Comparison of ENCODE assay signal across 9 mouse cellular contexts in the genomic region with DNA sequence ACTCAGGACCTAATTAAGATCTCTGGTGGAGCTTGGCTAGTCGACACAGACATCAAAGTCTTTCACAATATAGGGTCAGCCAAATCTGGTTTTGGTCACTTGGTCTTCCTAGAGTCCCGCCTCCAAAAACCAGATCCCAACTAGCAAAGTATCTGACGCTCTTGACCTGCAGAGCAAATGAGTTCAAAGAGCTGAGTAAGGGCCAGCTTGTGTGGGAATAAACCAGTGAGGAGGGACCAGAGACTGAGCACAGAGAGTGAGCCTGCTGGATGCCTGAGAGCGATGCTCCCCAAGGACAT. TPM values are rescaled to one million over a fixed set of nuclear protein-coding genes. Genes with fewer than 3 reads are reported as not detected.
A peak's percentile ranks its signal among the peaks of the same experiment; 100 is the strongest.
DNase-seq lines count a peak whose midpoint lies in the region; ATAC-seq lines count a peak whose summit lies in the region.
"Had no signal": no experiment of that assay in that cellular context is flagged by ENCODE, and none has a peak within 500 bp of the region (broad histone marks: within the 10 kb centered on the region; RNA-seq: fewer than 3 reads in every experiment).

No protein-coding gene starts in this region.

- peaks cover 47% of the 10 kb centered on the region for H3K27me3 ChIP-seq in heart, embryonic 15.5 days
- H3K27me3 ChIP-seq in embryonic facial prominence, embryonic 11.5 days (ENCODE audit: control insufficient read depth, insufficient read depth, low read length): peaks cover 6% of the 10 kb centered on the region; the same call in 1 of the 2 replicates
- peaks cover 28% of the 10 kb centered on the region for H3K27me3 ChIP-seq in hindbrain, embryonic 13.5 days
- H3K27me3 ChIP-seq in midbrain, embryonic 12.5 days: peaks cover 46% of the 10 kb centered on the region

- peak overlapping the region; percentile 56 for H3K4me3 ChIP-seq in heart, embryonic 15.5 days
- H3K4me3 ChIP-seq in embryonic facial prominence, embryonic 11.5 days (ENCODE audit: low read depth, low read length): peak overlapping the region; percentile 48; the same call in 1 of the 2 replicates
- peak overlapping the region; percentile 60 for H3K4me3 ChIP-seq in hindbrain, embryonic 13.5 days
- H3K4me3 ChIP-seq in midbrain, embryonic 12.5 days: peak overlapping the region; percentile 58; the same call in 1 of the 2 replicates

- H3K9ac ChIP-seq in heart, embryonic 15.5 days: no peak overlapping the region
- no peak overlapping the region; the same call in 1 of the 2 replicates for H3K9ac ChIP-seq in embryonic facial prominence, embryonic 11.5 days (replicated peaks; ENCODE audit: low read length)
- H3K9ac ChIP-seq in hindbrain, embryonic 13.5 days: peak overlapping the region; percentile 94
- peak overlapping the region; percentile 76; the same call in 1 of the 2 replicates for H3K9ac ChIP-seq in midbrain, embryonic 12.5 days (replicated peaks)

- no peaks in the 10 kb centered on the region for H3K36me3 ChIP-seq in heart, embryonic 15.5 days
- no peaks in the 10 kb centered on the region for H3K36me3 ChIP-seq in embryonic facial prominence, embryonic 11.5 days (replicated peaks; ENCODE audit: control insufficient read depth, insufficient read depth, low read depth, low read length)
- H3K36me3 ChIP-seq in hindbrain, embryonic 13.5 days: no peaks in the 10 kb centered on the region
- H3K36me3 ChIP-seq in midbrain, embryonic 12.5 days: no peaks in the 10 kb centered on the region

- H3K4me2 ChIP-seq in heart, embryonic 15.5 days: peak overlapping the region; percentile 89
- H3K4me2 ChIP-seq in embryonic facial prominence, embryonic 11.5 days (ENCODE audit: low read depth, low read length): no peak overlapping the region; the same call in 1 of the 2 replicates
- peak overlapping the region; percentile 67 for H3K4me2 ChIP-seq in hindbrain, embryonic 13.5 days
- peak overlapping the region; percentile 80 for H3K4me2 ChIP-seq in midbrain, embryonic 12.5 days (replicated peaks)

- 34% methylated on average over 4 of the region's 4 CpGs for WGBS in heart, embryonic 15.5 days
- WGBS in embryonic facial prominence, embryonic 11.5 days: 28% methylated on average over 4 of the region's 4 CpGs
- 33% methylated on average over 4 of the region's 4 CpGs for WGBS in hindbrain, embryonic 13.5 days
- WGBS in midbrain, embryonic 12.5 days: 31% methylated on average over 4 of the region's 4 CpGs

- no peak overlapping the region for H3K27ac ChIP-seq in heart, embryonic 15.5 days
- no peak overlapping the region for H3K27ac ChIP-seq in embryonic facial prominence, embryonic 11.5 days (replicated peaks; ENCODE audit: low read depth, low read length)
- H3K27ac ChIP-seq in hindbrain, embryonic 13.5 days: peak overlapping the region; percentile 6; the same call in 1 of the 2 replicates
- H3K27ac ChIP-seq in midbrain, embryonic 12.5 days (replicated peaks): no peak overlapping the region

- DNase-seq in heart, postnatal 4 days: no peak
- no peak for DNase-seq in embryonic facial prominence, embryonic 11.5 days (ENCODE audit: low spot score)
- DNase-seq in testis, postnatal 14 days (ENCODE audit: low spot score): no peak
- DNase-seq in spleen, adult 18-20 months: no peak
- DNase-seq in embryo, embryonic 11 days: no peak
- DNase-seq: cerebellum, adult 8-10 months had no signal

- peaks cover 17% of the 10 kb centered on the region for H3K4me1 ChIP-seq in heart, embryonic 15.5 days (replicated peaks)
- H3K4me1 ChIP-seq in embryonic facial prominence, embryonic 11.5 days (ENCODE audit: control insufficient read depth, insufficient read depth, low read length): no peaks in the 10 kb centered on the region; the same call in 1 of the 2 replicates
- H3K4me1 ChIP-seq in hindbrain, embryonic 13.5 days (replicated peaks): peaks cover 40% of the 10 kb centered on the region
- peaks cover 19% of the 10 kb centered on the region for H3K4me1 ChIP-seq in midbrain, embryonic 12.5 days

- ATAC-seq in heart, embryonic 15.5 days (replicated peaks; ENCODE audit: insufficient number of reproducible peaks, insufficient read depth, low FRiP score, low read depth): no peak
- peak; percentile 44; the same call in 1 of the 2 replicates for ATAC-seq in embryonic facial prominence, embryonic 11.5 days (replicated peaks; ENCODE audit: insufficient number of reproducible peaks, low FRiP score, low TSS enrichment, low read depth)
- ATAC-seq in hindbrain, embryonic 13.5 days (ENCODE audit: low FRiP score): no peak
- 0 out of 2 replicates have a peak, but pooled peaks have one; percentile 23 for ATAC-seq in midbrain, embryonic 12.5 days (ENCODE audit: low FRiP score, low read depth)

- H3K9me3 ChIP-seq in heart, embryonic 15.5 days (replicated peaks): no peaks in the 10 kb centered on the region
- no peaks in the 10 kb centered on the region for H3K9me3 ChIP-seq in embryonic facial prominence, embryonic 11.5 days (replicated peaks; ENCODE audit: control insufficient read depth, low read length)
- H3K9me3 ChIP-seq in hindbrain, embryonic 13.5 days: no peaks in the 10 kb centered on the region
- no peaks in the 10 kb centered on the region for H3K9me3 ChIP-seq in midbrain, embryonic 12.5 days

RNA-seq across cellular contexts. Expression of gene Smarcd3, which starts 0.6 kb away (rescaled TPM):
- 50.9 and 57.2 TPM in 2 replicates for polyA plus RNA-seq in heart, embryonic 15.5 days (2015; fragmentation: Nextera tagmentation; extraction: Ambion mirVana)
- 10 to 100 TPM; 89.7 to 96.9 TPM for total RNA-seq in heart, postnatal 4 days (2021)
- polyA plus RNA-seq in embryonic facial prominence, embryonic 11.5 days (2014; fragmentation: Nextera tagmentation; extraction: Ambion mirVana): 46.2 and 47.1 TPM in 2 replicates
- polyA plus RNA-seq in hindbrain, embryonic 13.5 days (2015; fragmentation: Nextera tagmentation; extraction: Ambion mirVana): 86.2 and 87.6 TPM in 2 replicates
- polyA plus RNA-seq in midbrain, embryonic 12.5 days (2016; fragmentation: Nextera tagmentation; extraction: Ambion mirVana): 108 and 120 TPM in 2 replicates

RNA-seq across cellular contexts. Expression of gene Chpf2, which starts 38.2 kb away (rescaled TPM):
- 13.1 and 18.5 TPM in 2 replicates for polyA plus RNA-seq in heart, embryonic 15.5 days (2015; fragmentation: Nextera tagmentation; extraction: Ambion mirVana)
- total RNA-seq in heart, postnatal 4 days (2021): 10 to 100 TPM; 19.9 to 21.6 TPM
- 6.4 and 7.1 TPM in 2 replicates for polyA plus RNA-seq in embryonic facial prominence, embryonic 11.5 days (2014; fragmentation: Nextera tagmentation; extraction: Ambion mirVana)
- polyA plus RNA-seq in hindbrain, embryonic 13.5 days (2015; fragmentation: Nextera tagmentation; extraction: Ambion mirVana): 17.4 and 19.9 TPM in 2 replicates
- 18.3 and 22.1 TPM in 2 replicates for polyA plus RNA-seq in midbrain, embryonic 12.5 days (2016; fragmentation: Nextera tagmentation; extraction: Ambion mirVana)

RNA-seq across cellular contexts. Expression of gene Abcf2, which starts 47.5 kb away (rescaled TPM):
- polyA plus RNA-seq in heart, embryonic 15.5 days (2015; fragmentation: Nextera tagmentation; extraction: Ambion mirVana): 55.7 and 71.7 TPM in 2 replicates
- 10 to 100 TPM; 47.4 to 49.3 TPM for total RNA-seq in heart, postnatal 4 days (2021)
- polyA plus RNA-seq in embryonic facial prominence, embryonic 11.5 days (2014; fragmentation: Nextera tagmentation; extraction: Ambion mirVana): 148 and 159 TPM in 2 replicates
- 91.6 and 92.3 TPM in 2 replicates for polyA plus RNA-seq in hindbrain, embryonic 13.5 days (2015; fragmentation: Nextera tagmentation; extraction: Ambion mirVana)
- 126 TPM in 2 replicates for polyA plus RNA-seq in midbrain, embryonic 12.5 days (2016; fragmentation: Nextera tagmentation; extraction: Ambion mirVana)

Comparison
In these comparisons a context has a peak if more than half of its experiments do, and no peak if none do; other contexts are left out.
1. ATAC-seq: peak in embryonic facial prominence, embryonic 11.5 days (single experiment) and midbrain, embryonic 12.5 days (single experiment); none in heart, embryonic 15.5 days (single experiment) and hindbrain, embryonic 13.5 days (single experiment).
2. H3K9ac ChIP-seq: peak in hindbrain, embryonic 13.5 days (single experiment) and midbrain, embryonic 12.5 days (single experiment); none in heart, embryonic 15.5 days (single experiment) and embryonic facial prominence, embryonic 11.5 days (single experiment).
3. Peak in every context shown above with its lines, with median percentiles within 50 percentile points of each other: H3K4me3 ChIP-seq.